Mouse (Mus musculus): ENCODE results near the gene Prpf4.

The Prpf4 gene

GRCm38 (mm10) chr4:62437256-62437778, 28.7 kb downstream of the Prpf4 start:
- no peak for DNase-seq (ENCODE audit: low read depth)

- DNase-seq (ENCODE audit: low read depth) = no peak
These were observed 29.3 kb downstream of the Prpf4 start for GRCm38 (mm10) chr4:62437871-62438270.

GRCm38 (mm10) chr4:62439793-62440192, 31.2 kb downstream of the Prpf4 start:
- DNase-seq (ENCODE audit: low read depth) = no peak

GRCm38 (mm10) chr4:62440544-62440943, 31.9 kb downstream of the Prpf4 start:
- no peak for DNase-seq (ENCODE audit: low read depth)

- no peak for DNase-seq (ENCODE audit: low read depth)
These were observed 32.4 kb downstream of the Prpf4 start for GRCm38 (mm10) chr4:62440986-62441385.

GRCm38 (mm10) chr4:62454995-62455394, 46.4 kb downstream of the Prpf4 start:
- no peak for DNase-seq (ENCODE audit: low read depth)

GRCm38 (mm10) chr4:62459081-62459480, 50.5 kb downstream of the Prpf4 start:
- DNase-seq (ENCODE audit: low read depth) = no peak

- DNase-seq (ENCODE audit: low read depth) = no peak
These were observed 51.8 kb downstream of the Prpf4 start for GRCm38 (mm10) chr4:62460348-62460747.

GRCm38 (mm10) chr4:62463124-62463523, 54.5 kb downstream of the Prpf4 start:
- no peak for DNase-seq (ENCODE audit: low read depth)

GRCm38 (mm10) chr4:62468158-62468557, 59.6 kb downstream of the Prpf4 start:
- DNase-seq (ENCODE audit: low read depth) = no peak

GRCm38 (mm10) chr4:62470598-62471051, 62.0 kb downstream of the Prpf4 start, which contains the start of gene Wdr31:
Gene Wdr31, minus strand, starts transcription at chr4:62470896.
- DNase-seq (ENCODE audit: low read depth) = peak; percentile 30

- no peak for DNase-seq (ENCODE audit: low read depth)
These were observed 63.5 kb downstream of the Prpf4 start for GRCm38 (mm10) chr4:62472071-62472470.

GRCm38 (mm10) chr4:62475131-62475530, 66.5 kb downstream of the Prpf4 start:
- DNase-seq (ENCODE audit: low read depth) = no peak

GRCm38 (mm10) chr4:62475793-62476192, 67.2 kb downstream of the Prpf4 start:
- no peak for DNase-seq (ENCODE audit: low read depth)
